Mouse (Mus musculus) brain, embryonic 14.5 days (tissue): ENCODE measurements at regions not wholly inside any gene's neighbourhood (a gene's known extent, or its start where the extent isn't known, plus 50 kb on each side); places are given as distances from the start of the nearest gene placed in this dataset.

Experiments used
- CTCF ChIP-seq: fragments of 200-500 bp; IDR thresholded peaks from 2 replicates; pipeline ENCODE4 v1.5.1; 2012; ENCODE audit warnings: inconsistent platforms, mild to moderate bottlenecking, moderate library complexity, borderline replicate concordance; ENCODE audit not compliant: insufficient read depth, insufficient read length; ENCODE audit errors: extremely low read depth
- POLR2A ChIP-seq: fragments of 200-500 bp; IDR thresholded peaks from 2 replicates; pipeline ENCODE4 v1.6.1; 2012; ENCODE audit warnings: mild to moderate bottlenecking, inconsistent platforms, borderline replicate concordance; ENCODE audit not compliant: poor library complexity, insufficient read depth, insufficient read length, severe bottlenecking; ENCODE audit errors: extremely low read depth

GRCm38 (mm10) chr4:62825256-62825655 is 140.1 kb upstream of the Zfp618 start:
- no peak for TF ChIP-seq POLR2A
- no peak for TF ChIP-seq CTCF
